Mouse (Mus musculus): ENCODE measurements around the gene Stat2. TPM values are rescaled to one million over a fixed set of nuclear protein-coding genes. Genes with fewer than 3 reads are reported as not detected.
A peak's percentile ranks its signal among the peaks of the same experiment; 100 is the strongest.
"Not testable (repeated sequence)": the region's sequence is repeated elsewhere in the genome, so short reads cannot be mapped to it uniquely, and the experiment has no call there.

The Stat2 gene
- polyA plus RNA-seq, 1 experiment from 2014 or later, result 19.3 TPM

GRCm38 (mm10) chr10:128283604-128284579 is 13.5 kb downstream of the Stat2 start:
- ATAC-seq, result peak; percentile 72
- H3K9ac ChIP-seq (ENCODE audit: low read depth, low read length), result no peak overlapping the region; the same call in 1 of the 2 replicates
- peak overlapping the region; percentile 66 for H3K27ac ChIP-seq (ENCODE audit: low read depth, low read length)
- H3K4me3 ChIP-seq (ENCODE audit: low read length), result no peak overlapping the region
- H3K27me3 ChIP-seq (replicated peaks; ENCODE audit: control insufficient read depth, insufficient read depth, low read length), result no peaks in the 10 kb centered on the region
- no peaks in the 10 kb centered on the region for H3K9me3 ChIP-seq (ENCODE audit: control insufficient read depth, low read length)
- H3K4me2 ChIP-seq (ENCODE audit: low read length), result no peak overlapping the region
- no peaks in the 10 kb centered on the region for H3K4me1 ChIP-seq (ENCODE audit: control insufficient read depth, insufficient read depth, low read depth, low read length)
- peaks cover 37% of the 10 kb centered on the region for H3K36me3 ChIP-seq (ENCODE audit: control insufficient read depth, insufficient read depth, low read length)
- WGBS, result 62% methylated on average over 31 of the region's 31 CpGs

- not testable (repeated sequence) for H3K27me3 ChIP-seq (replicated peaks; ENCODE audit: control insufficient read depth, insufficient read depth, low read length); H3K4me2 ChIP-seq (ENCODE audit: low read length); H3K9ac ChIP-seq (ENCODE audit: low read depth, low read length); ATAC-seq; H3K9me3 ChIP-seq (ENCODE audit: control insufficient read depth, low read length); H3K27ac ChIP-seq (ENCODE audit: low read depth, low read length); H3K4me3 ChIP-seq (ENCODE audit: low read length); H3K4me1 ChIP-seq (ENCODE audit: control insufficient read depth, insufficient read depth, low read depth, low read length)
- H3K36me3 ChIP-seq (ENCODE audit: control insufficient read depth, insufficient read depth, low read length), result peaks cover 27% of the 10 kb centered on the region
- WGBS, result 67% methylated on average over 1 of the region's 1 CpGs
These were observed 20.2 kb downstream of the Stat2 start for GRCm38 (mm10) chr10:128290594-128290993.

GRCm38 (mm10) chr10:128296370-128297090 is 26.2 kb downstream of the Stat2 start:
- Histone ChIP-seq H3K9ac (ENCODE audit: low read depth, low read length) (no peak overlapping the region; the same call in 1 of the 2 replicates), H3K4me3 (ENCODE audit: low read length) (no peak overlapping the region), H3K36me3 (ENCODE audit: control insufficient read depth, insufficient read depth, low read length) (peaks cover 7% of the 10 kb centered on the region), H3K4me2 (ENCODE audit: low read length) (no peak overlapping the region), H3K9me3 (ENCODE audit: control insufficient read depth, low read length) (no peaks in the 10 kb centered on the region), H3K27me3 (replicated peaks; ENCODE audit: control insufficient read depth, insufficient read depth, low read length) (no peaks in the 10 kb centered on the region), H3K27ac (ENCODE audit: low read depth, low read length) (peak overlapping the region; percentile 46; the same call in 1 of the 2 replicates), H3K4me1 (ENCODE audit: control insufficient read depth, insufficient read depth, low read depth, low read length) (no peaks in the 10 kb centered on the region)
- no peak; the same call in 1 of the 2 replicates for ATAC-seq
- WGBS, result 66% methylated on average over 13 of the region's 13 CpGs

- WGBS, result 73% methylated on average over 4 of the region's 4 CpGs
These were observed 26.9 kb downstream of the Stat2 start for GRCm38 (mm10) chr10:128297221-128297620.

GRCm38 (mm10) chr10:128297622-128298021 is 27.3 kb downstream of the Stat2 start:
- no peaks in the 10 kb centered on the region for H3K27me3 ChIP-seq (replicated peaks; ENCODE audit: control insufficient read depth, insufficient read depth, low read length)
- peaks cover 5% of the 10 kb centered on the region; the same call in 1 of the 2 replicates for H3K4me1 ChIP-seq (ENCODE audit: control insufficient read depth, insufficient read depth, low read depth, low read length)
- H3K27ac ChIP-seq (ENCODE audit: low read depth, low read length), result no peak overlapping the region
- no peak overlapping the region for H3K4me3 ChIP-seq (ENCODE audit: low read length)
- 0 out of 2 replicates have a peak, but pooled peaks have one; percentile 38 for ATAC-seq
- H3K9ac ChIP-seq (ENCODE audit: low read depth, low read length), result no peak overlapping the region
- 72% methylated on average over 11 of the region's 11 CpGs for WGBS
- no peak overlapping the region for H3K4me2 ChIP-seq (ENCODE audit: low read length)
- H3K36me3 ChIP-seq (ENCODE audit: control insufficient read depth, insufficient read depth, low read length), result no peaks in the 10 kb centered on the region
- no peaks in the 10 kb centered on the region for H3K9me3 ChIP-seq (ENCODE audit: control insufficient read depth, low read length)

More at GRCm38 (mm10) chr10:128297221-128297620, 26.9 kb downstream of the Stat2 start:
- Histone ChIP-seq H3K4me2 (ENCODE audit: low read length) (no peak overlapping the region), H3K9me3 (ENCODE audit: control insufficient read depth, low read length) (no peaks in the 10 kb centered on the region), H3K9ac (ENCODE audit: low read depth, low read length) (no peak overlapping the region), H3K36me3 (ENCODE audit: control insufficient read depth, insufficient read depth, low read length) (peaks cover 2% of the 10 kb centered on the region; the same call in 1 of the 2 replicates), H3K4me3 (ENCODE audit: low read length) (no peak overlapping the region), H3K27me3 (replicated peaks; ENCODE audit: control insufficient read depth, insufficient read depth, low read length) (no peaks in the 10 kb centered on the region), H3K27ac (ENCODE audit: low read depth, low read length) (no peak overlapping the region), H3K4me1 (ENCODE audit: control insufficient read depth, insufficient read depth, low read depth, low read length) (peaks cover 1% of the 10 kb centered on the region; the same call in 1 of the 2 replicates)
- ATAC-seq, result 0 out of 2 replicates have a peak, but pooled peaks have one; percentile 24

- Histone ChIP-seq H3K9ac (ENCODE audit: low read depth, low read length) (no peak overlapping the region), H3K4me3 (ENCODE audit: low read length) (no peak overlapping the region), H3K9me3 (ENCODE audit: control insufficient read depth, low read length) (no peaks in the 10 kb centered on the region), H3K4me1 (ENCODE audit: control insufficient read depth, insufficient read depth, low read depth, low read length) (peaks cover 5% of the 10 kb centered on the region; the same call in 1 of the 2 replicates), H3K27ac (ENCODE audit: low read depth, low read length) (no peak overlapping the region), H3K4me2 (ENCODE audit: low read length) (no peak overlapping the region), H3K27me3 (replicated peaks; ENCODE audit: control insufficient read depth, insufficient read depth, low read length) (no peaks in the 10 kb centered on the region), H3K36me3 (ENCODE audit: control insufficient read depth, insufficient read depth, low read length) (no peaks in the 10 kb centered on the region)
- ATAC-seq, result no peak
- 81% methylated on average over 6 of the region's 6 CpGs for WGBS
These were observed 27.9 kb downstream of the Stat2 start for GRCm38 (mm10) chr10:128298243-128298642.

- no peak for ATAC-seq
- WGBS, result 82% methylated on average over 11 of the region's 11 CpGs
- no peaks in the 10 kb centered on the region for H3K27me3 ChIP-seq (replicated peaks; ENCODE audit: control insufficient read depth, insufficient read depth, low read length)
- no peaks in the 10 kb centered on the region for H3K36me3 ChIP-seq (ENCODE audit: control insufficient read depth, insufficient read depth, low read length)
- H3K9me3 ChIP-seq (ENCODE audit: control insufficient read depth, low read length), result no peaks in the 10 kb centered on the region
- no peak within 1 kb of the TSS for H3K4me3 ChIP-seq (ENCODE audit: low read length)
- no peak within 1 kb of the TSS for H3K4me2 ChIP-seq (ENCODE audit: low read length)
- no peak within 1 kb of the TSS for H3K27ac ChIP-seq (ENCODE audit: low read depth, low read length)
- H3K9ac ChIP-seq (ENCODE audit: low read depth, low read length), result no peak within 1 kb of the TSS
- H3K4me1 ChIP-seq (ENCODE audit: control insufficient read depth, insufficient read depth, low read depth, low read length), result peaks cover 7% of the 10 kb centered on the region
These were observed 28.4 kb downstream of the Stat2 start, which contains the start of gene Il23a for GRCm38 (mm10) chr10:128298702-128299171. Gene Il23a (minus strand): TSS chr10:128298752.

- no peaks in the 10 kb centered on the region for H3K9me3 ChIP-seq (ENCODE audit: control insufficient read depth, low read length)
- H3K4me2 ChIP-seq (ENCODE audit: low read length), result peak overlapping the region; percentile 72
- H3K4me1 ChIP-seq (ENCODE audit: control insufficient read depth, insufficient read depth, low read depth, low read length), result peaks cover 14% of the 10 kb centered on the region
- H3K27me3 ChIP-seq (replicated peaks; ENCODE audit: control insufficient read depth, insufficient read depth, low read length), result no peaks in the 10 kb centered on the region
- no peak for ATAC-seq
- H3K36me3 ChIP-seq (ENCODE audit: control insufficient read depth, insufficient read depth, low read length), result no peaks in the 10 kb centered on the region
- peak overlapping the region; percentile 57 for H3K4me3 ChIP-seq (ENCODE audit: low read length)
- H3K9ac ChIP-seq (ENCODE audit: low read depth, low read length), result peak overlapping the region; percentile 73
- WGBS, result 40% methylated on average over 3 of the region's 3 CpGs
- H3K27ac ChIP-seq (ENCODE audit: low read depth, low read length), result peak overlapping the region; percentile 98
These were observed 32.0 kb downstream of the Stat2 start for GRCm38 (mm10) chr10:128302357-128302756.
